8 mouse cellular contexts compared by ENCODE assay signal in the genomic region with DNA sequence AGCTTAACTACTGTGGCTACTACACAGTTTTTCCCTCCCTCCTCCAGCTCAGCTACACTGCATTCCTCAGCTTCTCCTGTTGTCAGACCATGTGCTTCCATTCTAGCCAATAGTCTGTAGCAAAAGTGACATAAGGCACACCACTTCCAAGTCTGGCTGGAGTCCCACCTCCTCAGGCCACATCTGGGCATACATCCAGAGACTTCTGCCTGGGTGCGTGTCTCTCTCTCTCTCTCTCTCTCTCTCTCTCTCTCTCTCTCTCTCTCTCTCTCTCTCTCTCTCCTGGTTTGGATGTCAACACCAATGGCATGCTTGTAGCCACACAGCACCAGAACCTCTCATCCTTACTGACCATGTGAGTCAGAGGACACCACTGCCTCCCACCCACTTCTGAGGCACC. TPM values are rescaled to one million over a fixed set of nuclear protein-coding genes. Genes with fewer than 3 reads are reported as not detected.
A peak's percentile ranks its signal among the peaks of the same experiment; 100 is the strongest.
DNase-seq lines count a peak whose midpoint lies in the region; ATAC-seq and TF ChIP-seq lines count a peak whose summit lies in the region.

No protein-coding gene starts in this region.

- no peak overlapping the region for H3K4me3 ChIP-seq in stomach, postnatal 0 days (ENCODE audit: low read depth, low read length)

- WGBS in stomach, postnatal 0 days: 38% methylated on average over 1 of the region's 1 CpGs

- no peak overlapping the region for H3K4me2 ChIP-seq in stomach, postnatal 0 days (replicated peaks; ENCODE audit: low read depth)

- intact Hi-C loops in heart, postnatal 36 days (cut with DNase I): loop anchor here (5.0 kb wide), 1 partner anchor 222 kb away; no protein-coding TSS in a partner anchor

- H3K9ac ChIP-seq in stomach, postnatal 0 days (ENCODE audit: low read length): no peak overlapping the region

- no peak overlapping the region for H3K27ac ChIP-seq in stomach, postnatal 0 days (replicated peaks)

- DNase-seq in cerebellum, postnatal 10 days: peak; percentile 35 to 45
- DNase-seq in cerebellum, adult 18-20 months: no peak
- peak; percentile 4 for DNase-seq in retina, postnatal 7 days (ENCODE audit: low read depth, low spot score)
- no peak for DNase-seq in retina, embryonic 14.5 days (ENCODE audit: low spot score)
- DNase-seq in heart, postnatal 36 days: peak; percentile 35 to 47
- DNase-seq in stomach, postnatal 0 days (ENCODE audit: low spot score): peak; percentile 16
- DNase-seq in right cerebral cortex, postnatal 25 days: no peak
- no peak for DNase-seq in embryo, embryonic 11 days

- ATAC-seq in stomach, postnatal 0 days (ENCODE audit: low FRiP score, low TSS enrichment): peak; percentile 42; the same call in 1 of the 2 replicates

- H3K9me3 ChIP-seq in stomach, postnatal 0 days (ENCODE audit: control insufficient read depth, low read length): no peaks in the 10 kb centered on the region

- no peaks in the 10 kb centered on the region for H3K4me1 ChIP-seq in stomach, postnatal 0 days (replicated peaks; ENCODE audit: control insufficient read depth, insufficient read depth)

- H3K36me3 ChIP-seq in stomach, postnatal 0 days (ENCODE audit: control insufficient read depth, insufficient read depth, low read length): no peaks in the 10 kb centered on the region

- H3K27me3 ChIP-seq in stomach, postnatal 0 days (ENCODE audit: control insufficient read depth, insufficient read depth, low read length): no peaks in the 10 kb centered on the region

- TF ChIP-seq EP300 in stomach, postnatal 0 days (optimal IDR thresholded peaks at IDR 0.05): no peak

- TF ChIP-seq CTCF in stomach, postnatal 0 days (IDR thresholded peaks at IDR 0.05; ENCODE audit: low read depth): no peak

RNA-seq across cellular contexts. Expression of gene Cdyl, which starts 55.6 kb away (rescaled TPM):
- total RNA-seq in heart, postnatal 36 days (2021): 10 to 100 TPM in 1 of 2 experiments, 1 to 10 TPM in 1; 10.0 to 10.8 TPM
- polyA plus RNA-seq in stomach, postnatal 0 days (2015; fragmentation: Nextera tagmentation; extraction: Ambion mirVana): 6.6 and 6.9 TPM in 2 replicates

Comparison
In these comparisons a context has a peak if more than half of its experiments do, and no peak if none do; other contexts are left out.
1. DNase-seq: peak in cerebellum, postnatal 10 days (2 of 2), retina, postnatal 7 days (single experiment), heart, postnatal 36 days (2 of 2) and stomach, postnatal 0 days (single experiment); none in cerebellum, adult 18-20 months (0 of 2), retina, embryonic 14.5 days (single experiment), right cerebral cortex, postnatal 25 days (single experiment) and embryo, embryonic 11 days (single experiment).